Mouse (Mus musculus) CD4-positive, CD25-positive, alpha-beta regulatory T cell, adult 2 months (primary cell): ENCODE measurements around the gene Nfkbia.

Source experiments
- DNase-seq: peaks from one replicate; pipeline ENCODE4 v3.0.0-alpha.2; 2012; ENCODE audit warnings: low read depth, low spot score

The Nfkbia gene

GRCm38 (mm10) chr12:55444031-55444451 lies 48.4 kb downstream of the Nfkbia start:
- DNase-seq, result no peak

- peak; percentile 61 for DNase-seq
Observed at GRCm38 (mm10) chr12:55442861-55443850, 49.3 kb downstream of the Nfkbia start.

- DNase-seq, result no peak
Observed at GRCm38 (mm10) chr12:55442245-55442644, 50.2 kb downstream of the Nfkbia start.

- DNase-seq, result no peak
Observed at GRCm38 (mm10) chr12:55440416-55440815, 52.0 kb downstream of the Nfkbia start.
